Mouse (Mus musculus) myocyte (in vitro differentiated cells): ENCODE results near the gene Abhd5. TPM values are rescaled to one million over a fixed set of nuclear protein-coding genes. Genes with fewer than 3 reads are reported as not detected.

Experiments
- H3K27me3 ChIP-seq: one replicate; pipeline ENCODE4 v1.6.1; 2011; ENCODE audit not compliant: control insufficient read depth, insufficient read depth, insufficient read length
- H3K36me3 ChIP-seq: one replicate; pipeline ENCODE4 v1.6.1; 2011; ENCODE audit not compliant: control insufficient read depth, insufficient read depth
- H3K4me2 ChIP-seq: one replicate; pipeline ENCODE4 v1.6.1; 2011; ENCODE audit warnings: low read depth, control low read depth
- H3K4me3 ChIP-seq: one replicate; pipeline ENCODE4 v1.5.1; 2011; ENCODE audit warnings: mild to moderate bottlenecking, control low read depth, moderate library complexity
- H3K79me2 ChIP-seq: one replicate; pipeline ENCODE4 v1.6.1; 2011; ENCODE audit not compliant: control insufficient read depth, insufficient read depth
- H3ac ChIP-seq: one replicate; pipeline ENCODE4 v1.6.1; 2011; ENCODE audit not compliant: control insufficient read depth, insufficient read length
- CEBPB ChIP-seq: IDR thresholded peaks from 2 replicates; pipeline ENCODE4 v1.6.1; 2011; ENCODE audit warnings: mild to moderate bottlenecking, moderate library complexity; ENCODE audit not compliant: poor library complexity, insufficient read depth, severe bottlenecking
- E2F4 ChIP-seq: IDR thresholded peaks from one replicate; pipeline ENCODE4 v1.6.1; 2011; ENCODE audit warnings: mild to moderate bottlenecking, control low read depth, moderate library complexity; ENCODE audit not compliant: insufficient read depth
- MAX ChIP-seq: IDR thresholded peaks from one replicate; pipeline ENCODE4 v1.6.1; 2011; ENCODE audit warnings: low read depth, mild to moderate bottlenecking, control low read depth
- MYOD1 ChIP-seq, 3 experiments: IDR thresholded peaks; one replicate each; pipeline ENCODE4 v1.6.1; 2011; ENCODE audit warnings: control low read depth in 2 of 3, low read depth in 2 of 3, mild to moderate bottlenecking in 2 of 3, moderate library complexity in 1 of 3; ENCODE audit not compliant: insufficient read length in 2 of 3, control insufficient read depth in 1 of 3
- MYOG ChIP-seq, 3 experiments: IDR thresholded peaks; one replicate each; pipeline ENCODE4 v1.6.1; 2011; ENCODE audit warnings: control low read depth in 2 of 3, low read depth in 2 of 3, mild to moderate bottlenecking in 2 of 3; ENCODE audit not compliant: insufficient read length in 2 of 3, control insufficient read depth in 1 of 3, insufficient read depth in 1 of 3
- POLR2A ChIP-seq: IDR thresholded peaks from one replicate; pipeline ENCODE4 v1.6.1; 2011; ENCODE audit warnings: low read depth, mild to moderate bottlenecking, control low read depth, moderate library complexity; ENCODE audit not compliant: insufficient read length
- POLR2AphosphoS2 ChIP-seq: IDR thresholded peaks from one replicate; pipeline ENCODE4 v1.6.1; 2011; ENCODE audit warnings: low read depth, control low read depth; ENCODE audit not compliant: insufficient read length
- REST ChIP-seq: IDR thresholded peaks from one replicate; pipeline ENCODE4 v1.6.1; 2011; ENCODE audit warnings: mild to moderate bottlenecking, control low read depth, moderate library complexity; ENCODE audit not compliant: insufficient read depth, insufficient read length
- SRF ChIP-seq: IDR thresholded peaks from one replicate; pipeline ENCODE4 v1.6.1; 2011; ENCODE audit warnings: low read depth; ENCODE audit not compliant: control insufficient read depth, insufficient read length
- TCF12 ChIP-seq: IDR thresholded peaks from one replicate; pipeline ENCODE4 v1.6.1; 2011; ENCODE audit warnings: mild to moderate bottlenecking, control low read depth; ENCODE audit not compliant: poor library complexity, insufficient read depth, severe bottlenecking
- TCF3 ChIP-seq: IDR thresholded peaks from one replicate; pipeline ENCODE4 v1.6.1; 2011; ENCODE audit warnings: low read depth, control low read depth; ENCODE audit not compliant: insufficient read length
- USF1 ChIP-seq: IDR thresholded peaks from one replicate; pipeline ENCODE4 v1.6.1; 2011; ENCODE audit warnings: low read depth, mild to moderate bottlenecking, control low read depth, moderate library complexity
- polyA plus RNA-seq: library from polyadenylated mRNA; unstranded; fragments of >200 nt; fragmentation: generic; extraction: Trizol; gene quantifications from one replicate; pipeline ENCODE4 v1.2.1, GENCODE M21; 2012; ENCODE audit warnings: missing spikeins

Abhd5 gene
- polyA plus RNA-seq, 1 experiment, result 24.8 TPM

DNA sequence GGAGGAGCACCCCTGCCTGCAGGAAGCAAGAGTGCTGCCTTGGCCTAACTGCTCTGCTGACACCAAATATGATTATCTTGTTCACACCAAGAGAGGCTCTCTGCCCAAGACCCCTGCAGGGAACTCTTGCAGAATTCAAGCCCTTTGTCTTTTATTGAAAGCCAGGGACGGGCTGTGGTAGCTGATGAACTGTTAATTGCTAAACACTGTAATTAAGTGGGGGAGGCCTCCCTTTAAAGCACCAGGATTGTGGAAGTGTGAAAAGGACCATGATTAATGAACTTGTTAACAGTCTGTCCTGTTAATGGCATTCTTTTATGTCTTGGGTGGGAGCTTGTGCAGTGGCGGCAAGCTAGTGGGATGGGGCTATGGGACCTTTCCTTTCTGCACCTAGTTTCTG is 65.2 kb downstream of the Abhd5 start:
- H3K4me3 ChIP-seq, result no peak overlapping the region
- TF ChIP-seq SRF, result no peak
- no peak for TF ChIP-seq USF1
- TF ChIP-seq TCF3, result no peak
- TF ChIP-seq POLR2AphosphoS2, result no peak
- H3K4me2 ChIP-seq, result no peak overlapping the region
- no peaks in the 10 kb centered on the region for H3K36me3 ChIP-seq
- H3K79me2 ChIP-seq, result no peaks in the 10 kb centered on the region
- no peaks in the 10 kb centered on the region for H3K27me3 ChIP-seq
- H3ac ChIP-seq, result no peak overlapping the region

DNA sequence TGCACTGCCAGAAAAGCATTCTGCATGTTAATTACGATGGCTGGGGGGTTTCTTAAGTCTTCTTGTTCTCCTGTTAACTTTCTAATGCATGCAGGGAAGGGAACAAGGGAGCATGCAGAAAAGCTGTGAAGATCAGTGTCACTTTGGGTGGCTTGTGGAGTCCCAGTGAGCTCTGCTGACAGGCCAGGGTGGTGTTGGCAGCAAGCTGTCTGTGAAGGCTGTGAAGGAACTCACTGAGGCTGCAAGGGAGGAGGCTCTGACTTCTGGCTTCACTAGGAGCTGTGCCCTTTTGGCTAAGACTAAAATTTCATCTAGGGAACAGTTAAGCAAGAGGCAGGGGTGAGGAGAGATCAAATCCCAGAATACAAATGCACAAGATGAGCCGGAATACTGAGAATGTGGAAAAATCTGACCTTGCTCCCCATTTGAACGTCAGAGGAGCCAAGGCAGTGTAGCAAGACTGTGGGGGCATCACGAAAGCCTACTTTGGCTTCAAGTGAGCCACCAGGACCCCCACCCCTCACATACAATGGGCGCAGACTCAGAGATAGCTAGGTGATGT is 68.9 kb downstream of the Abhd5 start:
- no peaks in the 10 kb centered on the region for H3K27me3 ChIP-seq
- no peak overlapping the region for H3K4me3 ChIP-seq
- no peaks in the 10 kb centered on the region for H3K79me2 ChIP-seq
- H3K4me2 ChIP-seq, result no peak overlapping the region
- TF ChIP-seq POLR2AphosphoS2 (no peak), MAX (no peak), MYOD1 (IDR thresholded peaks at IDR 0.05; ENCODE audit: control insufficient read depth in 1 of 3, insufficient read length in 2 of 3, low read depth in 2 of 3) (no peak), MYOG (IDR thresholded peaks at IDR 0.05; ENCODE audit: control insufficient read depth in 1 of 3, insufficient read depth in 1 of 3, insufficient read length in 2 of 3, low read depth in 2 of 3) (no peak), TCF12 (no peak)
- H3K36me3 ChIP-seq, result no peaks in the 10 kb centered on the region
- no peak overlapping the region for H3ac ChIP-seq

GRCm38 (mm10) chr9:122420772-122421764 is 69.7 kb downstream of the Abhd5 start:
- no peaks in the 10 kb centered on the region for H3K27me3 ChIP-seq
- no peaks in the 10 kb centered on the region for H3K79me2 ChIP-seq
- no peak for TF ChIP-seq POLR2AphosphoS2
- TF ChIP-seq TCF3, result no peak
- H3K4me2 ChIP-seq, result peak overlapping the region; percentile 38
- no peaks in the 10 kb centered on the region for H3K36me3 ChIP-seq
- no peak overlapping the region for H3ac ChIP-seq
- no peak overlapping the region for H3K4me3 ChIP-seq

GRCm38 (mm10) chr9:122421911-122422310 is 70.5 kb downstream of the Abhd5 start:
- Histone ChIP-seq H3K4me3 (no peak overlapping the region), H3K36me3 (no peaks in the 10 kb centered on the region), H3ac (no peak overlapping the region), H3K79me2 (no peaks in the 10 kb centered on the region), H3K27me3 (no peaks in the 10 kb centered on the region), H3K4me2 (no peak overlapping the region)
- TF ChIP-seq CEBPB (no peak), POLR2AphosphoS2 (no peak), SRF (no peak), MYOG (IDR thresholded peaks at IDR 0.05; ENCODE audit: control insufficient read depth in 1 of 3, insufficient read depth in 1 of 3, insufficient read length in 2 of 3, low read depth in 2 of 3) (no peak), E2F4 (no peak), POLR2A (no peak), USF1 (no peak), TCF12 (no peak), REST (no peak), MAX (no peak), TCF3 (no peak), MYOD1 (IDR thresholded peaks at IDR 0.05; ENCODE audit: control insufficient read depth in 1 of 3, insufficient read length in 2 of 3, low read depth in 2 of 3) (no peak)

- Histone ChIP-seq H3K36me3 (no peaks in the 10 kb centered on the region), H3K4me3 (no peak overlapping the region), H3K27me3 (no peaks in the 10 kb centered on the region), H3K4me2 (no peak overlapping the region), H3ac (no peak overlapping the region), H3K79me2 (no peaks in the 10 kb centered on the region)
- TF ChIP-seq E2F4, result no peak
- no peak for TF ChIP-seq TCF3
Measured at GRCm38 (mm10) chr9:122422706-122423105, 71.3 kb downstream of the Abhd5 start.
